Mouse (Mus musculus): ENCODE results near the gene Smim12. TPM values are rescaled to one million over a fixed set of nuclear protein-coding genes. Genes with fewer than 3 reads are reported as not detected.

Gene Smim12
- polyA plus RNA-seq, 1 experiment from 2014 or later: 78.7 TPM

DNA sequence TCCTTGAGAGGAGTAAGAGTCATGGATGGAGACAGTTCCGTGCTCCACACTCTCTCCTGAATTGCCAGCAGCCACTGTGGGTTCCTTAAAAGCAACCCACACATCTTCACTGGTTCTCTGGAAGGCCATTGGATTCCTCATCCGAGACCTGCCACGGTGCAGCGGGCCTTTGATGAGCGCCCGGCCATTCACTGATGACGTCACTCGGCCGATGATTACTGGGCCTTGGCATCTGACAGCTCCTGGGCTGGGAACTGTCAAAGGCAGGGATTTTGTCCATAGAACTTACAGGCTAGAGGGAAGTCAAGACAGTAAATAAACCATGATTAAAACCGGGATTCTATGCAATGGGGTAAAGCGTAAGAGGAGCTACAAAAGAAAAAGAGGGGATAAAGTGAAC lies 26.5 kb upstream of the Smim12 start:
- H3K4me1 ChIP-seq (replicated peaks): peaks cover 10% of the 10 kb centered on the region
- H3K9me3 ChIP-seq: peaks cover 2% of the 10 kb centered on the region; the same call in 1 of the 2 replicates
- H3K4me3 ChIP-seq: no peak overlapping the region
- DNase-seq (ENCODE audit: low spot score): no peak
- H3K27me3 ChIP-seq (ENCODE audit: insufficient read depth, poor library complexity, severe bottlenecking): peaks cover 37% of the 10 kb centered on the region
- H3K27ac ChIP-seq: no peak overlapping the region
- WGBS: 64% methylated on average over 11 of the region's 11 CpGs
- H3K36me3 ChIP-seq: no peaks in the 10 kb centered on the region

DNA sequence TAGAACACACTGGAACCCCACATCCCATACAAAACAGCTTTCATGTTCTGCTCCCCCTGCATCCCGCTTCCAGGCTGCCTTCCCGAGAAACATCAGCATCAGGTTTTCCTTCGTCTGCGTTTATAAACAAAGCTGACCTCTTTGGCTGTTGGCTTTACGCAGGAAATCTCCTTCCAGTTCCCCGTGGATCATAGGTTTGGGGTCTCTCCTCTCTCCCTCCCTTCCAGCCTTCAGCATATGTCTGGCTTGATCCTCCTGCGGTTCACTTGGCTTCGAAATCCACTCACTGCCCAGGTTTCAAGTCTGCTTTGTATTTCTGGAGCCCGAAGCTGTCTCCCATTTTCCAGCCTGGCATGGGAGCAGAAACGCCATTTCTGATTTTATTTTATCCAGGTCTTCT lies 20.3 kb upstream of the Smim12 start:
- H3K36me3 ChIP-seq: no peaks in the 10 kb centered on the region
- peaks cover 3% of the 10 kb centered on the region; the same call in 1 of the 2 replicates for H3K9me3 ChIP-seq
- H3K27ac ChIP-seq: peak overlapping the region; percentile 35; the same call in 1 of the 2 replicates
- no peak for DNase-seq (ENCODE audit: low spot score)
- peaks cover 57% of the 10 kb centered on the region for H3K27me3 ChIP-seq (ENCODE audit: insufficient read depth, poor library complexity, severe bottlenecking)
- peaks cover 54% of the 10 kb centered on the region for H3K4me1 ChIP-seq (replicated peaks)
- no peak overlapping the region for H3K4me3 ChIP-seq
- 42% methylated on average over 10 of the region's 10 CpGs for WGBS

DNA sequence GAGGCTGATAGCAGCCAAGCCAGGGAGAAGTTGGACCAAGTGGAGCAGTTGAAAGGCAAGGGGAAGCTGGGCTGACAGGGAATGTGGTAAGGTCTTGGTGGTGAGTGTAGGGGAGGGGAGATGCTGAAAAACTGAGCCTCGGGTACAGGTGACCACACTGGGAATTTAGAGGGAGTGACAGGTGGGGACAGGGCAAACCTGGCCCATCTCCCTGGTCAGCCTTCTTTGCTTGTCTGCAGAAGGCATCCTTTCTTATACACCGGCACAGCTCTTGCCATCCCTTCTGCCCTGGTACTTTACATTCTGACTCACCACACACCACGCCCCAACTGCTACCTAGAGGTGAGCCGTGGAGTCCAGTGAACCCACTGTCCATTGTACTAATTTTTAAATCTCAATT lies 19.8 kb upstream of the Smim12 start:
- Histone ChIP-seq H3K9me3 (peaks cover 3% of the 10 kb centered on the region; the same call in 1 of the 2 replicates), H3K27me3 (ENCODE audit: insufficient read depth, poor library complexity, severe bottlenecking) (peaks cover 60% of the 10 kb centered on the region), H3K4me3 (no peak overlapping the region), H3K27ac (no peak overlapping the region), H3K36me3 (no peaks in the 10 kb centered on the region), H3K4me1 (replicated peaks) (peaks cover 58% of the 10 kb centered on the region)
- no peak for DNase-seq (ENCODE audit: low spot score)
- 61% methylated on average over 4 of the region's 4 CpGs for WGBS

DNA sequence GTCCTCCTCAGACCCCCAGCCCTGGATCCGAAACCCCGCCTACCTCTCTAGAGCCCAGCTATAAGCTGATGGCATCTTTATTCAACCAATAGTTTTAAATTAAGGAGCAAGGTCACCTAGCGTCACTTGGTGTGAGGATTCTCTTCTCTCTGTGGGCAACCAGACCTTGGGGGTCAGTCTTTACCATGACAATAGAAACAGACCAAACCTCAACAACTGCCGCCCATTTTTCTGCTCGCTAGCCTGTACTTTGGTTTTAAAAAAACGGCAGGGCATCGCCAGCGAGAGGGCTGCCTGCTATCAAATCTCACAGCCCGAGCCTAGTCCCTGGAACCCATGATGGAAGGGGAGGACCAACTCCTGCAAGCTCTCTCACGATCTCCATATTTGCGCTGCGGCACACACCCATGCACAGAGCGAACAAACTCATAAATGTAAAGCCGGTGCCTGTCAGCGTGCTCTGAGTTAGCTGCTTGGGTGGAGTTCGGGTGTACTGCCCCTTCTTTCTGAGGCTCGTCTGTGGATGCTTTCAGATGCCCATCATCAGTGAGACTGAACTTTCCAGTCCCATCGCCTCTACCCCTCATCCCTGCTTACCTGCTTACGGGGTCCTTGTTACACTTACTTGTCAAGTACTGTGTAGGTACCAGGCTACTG lies 19.0 kb upstream of the Smim12 start:
- DNase-seq (ENCODE audit: low spot score): peak; percentile 30
- H3K4me1 ChIP-seq (replicated peaks): peaks cover 62% of the 10 kb centered on the region

DNA sequence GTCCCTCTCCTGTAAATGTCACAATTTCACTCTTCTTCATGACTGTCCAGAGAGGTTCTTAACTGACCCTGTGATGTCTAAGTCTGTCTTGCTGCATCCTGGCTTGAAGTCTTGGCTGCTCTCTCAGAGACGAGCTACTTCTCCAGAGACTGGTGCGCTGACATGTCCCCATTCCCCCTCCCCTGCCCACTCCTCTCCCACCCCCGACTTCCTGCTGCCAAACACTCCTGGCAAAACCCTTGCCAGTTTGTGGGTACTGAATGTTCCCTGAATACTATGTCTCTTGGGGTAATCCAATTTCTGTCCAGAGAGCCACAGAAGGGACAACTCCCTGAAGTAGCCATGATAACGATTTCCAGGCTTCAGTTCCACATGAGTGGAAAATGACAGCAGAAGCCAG lies 17.5 kb upstream of the Smim12 start:
- peaks cover 3% of the 10 kb centered on the region; the same call in 1 of the 2 replicates for H3K9me3 ChIP-seq
- no peaks in the 10 kb centered on the region for H3K36me3 ChIP-seq
- H3K27me3 ChIP-seq (ENCODE audit: insufficient read depth, poor library complexity, severe bottlenecking): peaks cover 66% of the 10 kb centered on the region
- 59% methylated on average over 4 of the region's 4 CpGs for WGBS
- no peak for DNase-seq (ENCODE audit: low spot score)
- no peak overlapping the region for H3K4me3 ChIP-seq
- H3K27ac ChIP-seq: peak overlapping the region; percentile 84
- peaks cover 62% of the 10 kb centered on the region for H3K4me1 ChIP-seq (replicated peaks)

More for the DNA sequence above, 19.0 kb upstream of the Smim12 start:
- H3K4me3 ChIP-seq: peak overlapping the region; percentile 37
- no peaks in the 10 kb centered on the region for H3K36me3 ChIP-seq
- H3K9me3 ChIP-seq: peaks cover 3% of the 10 kb centered on the region; the same call in 1 of the 2 replicates
- H3K27ac ChIP-seq: peak overlapping the region; percentile 75
- WGBS: 11% methylated on average over 19 of the region's 19 CpGs
- peaks cover 66% of the 10 kb centered on the region for H3K27me3 ChIP-seq (ENCODE audit: insufficient read depth, poor library complexity, severe bottlenecking)

DNA sequence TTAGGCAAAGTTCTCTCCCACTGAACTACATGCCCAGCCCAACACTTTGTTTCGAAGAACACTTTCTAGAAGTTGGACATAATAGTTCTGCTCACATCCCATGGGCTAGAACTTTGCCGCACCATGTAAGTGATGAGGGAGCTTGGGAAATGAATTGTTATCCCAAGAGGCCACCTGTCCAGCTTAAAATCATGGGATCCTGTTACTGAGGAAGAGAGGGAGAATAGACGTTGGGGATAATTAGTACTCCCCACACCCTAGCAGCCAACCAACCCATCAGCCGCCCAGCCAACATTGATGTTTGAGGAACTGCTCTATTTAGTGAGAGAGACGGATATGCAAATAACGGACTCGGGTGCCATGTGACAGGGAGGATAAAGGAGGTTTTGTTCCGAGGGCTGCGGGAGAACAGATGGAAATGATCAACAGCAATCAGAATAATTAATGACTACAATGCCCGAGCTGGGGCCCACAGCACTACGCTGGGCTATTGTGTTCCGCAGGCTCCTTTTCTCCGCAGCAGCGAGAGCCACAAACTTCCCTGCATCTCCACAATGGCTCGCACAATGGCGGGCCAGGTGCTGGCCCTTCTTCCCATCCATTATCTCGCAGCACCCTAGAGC lies 16.4 kb upstream of the Smim12 start:
- Histone ChIP-seq H3K9me3 (no peaks in the 10 kb centered on the region), H3K27ac (peak overlapping the region; percentile 84), H3K27me3 (ENCODE audit: insufficient read depth, poor library complexity, severe bottlenecking) (peaks cover 72% of the 10 kb centered on the region), H3K4me3 (peak overlapping the region; percentile 22; the same call in 1 of the 2 replicates), H3K36me3 (no peaks in the 10 kb centered on the region), H3K4me1 (replicated peaks) (peaks cover 72% of the 10 kb centered on the region)
- WGBS: 16% methylated on average over 17 of the region's 17 CpGs
- peak; percentile 83 for DNase-seq (ENCODE audit: low spot score)

DNA sequence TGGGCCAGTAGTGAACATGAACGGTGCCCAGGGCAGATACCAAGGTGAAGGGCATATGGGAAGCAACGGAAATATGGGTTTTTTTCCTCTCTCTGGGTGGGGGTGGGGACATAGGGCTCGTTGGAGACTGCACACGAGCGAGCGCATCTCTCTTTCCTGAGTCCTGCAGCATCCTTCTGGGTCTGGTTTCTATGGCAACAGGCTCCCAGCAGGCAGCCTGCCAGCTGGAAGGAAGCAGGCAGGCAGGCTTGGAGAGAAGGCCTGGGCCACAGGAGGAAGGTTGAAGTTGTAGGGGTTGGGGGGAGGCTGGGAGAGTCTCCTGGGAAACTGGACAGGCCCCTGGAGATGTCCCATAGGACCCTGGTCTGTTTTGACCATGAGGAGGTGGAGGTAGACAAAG lies 11.6 kb upstream of the Smim12 start:
- Histone ChIP-seq H3K36me3 (no peaks in the 10 kb centered on the region), H3K4me3 (no peak overlapping the region), H3K4me1 (replicated peaks) (peaks cover 62% of the 10 kb centered on the region), H3K27me3 (ENCODE audit: insufficient read depth, poor library complexity, severe bottlenecking) (peaks cover 54% of the 10 kb centered on the region), H3K27ac (peak overlapping the region; percentile 64), H3K9me3 (no peaks in the 10 kb centered on the region)
- peak; percentile 54 for DNase-seq (ENCODE audit: low spot score)
- WGBS: 25% methylated on average over 6 of the region's 6 CpGs

DNA sequence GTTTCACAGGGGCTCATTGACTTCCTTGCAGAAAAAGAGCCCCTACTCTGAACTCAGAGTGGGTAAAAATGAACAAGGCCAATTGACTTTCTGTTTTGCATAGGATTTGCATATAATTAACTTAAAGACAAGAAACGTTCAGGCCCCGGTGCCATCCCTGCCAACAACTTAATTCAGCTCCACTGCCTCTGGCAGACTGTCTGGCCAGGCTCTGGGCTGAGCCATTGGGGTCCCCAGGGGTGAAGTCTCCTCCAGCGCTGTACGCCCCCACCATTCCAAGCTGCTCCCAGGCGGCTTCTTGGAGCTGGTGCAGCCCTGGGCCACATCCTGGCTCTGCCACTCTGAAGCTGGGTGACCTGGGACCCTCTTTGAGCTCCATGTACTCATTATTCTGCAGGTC lies 11.0 kb upstream of the Smim12 start:
- 68% methylated on average over 5 of the region's 5 CpGs for WGBS
- peaks cover 55% of the 10 kb centered on the region for H3K27me3 ChIP-seq (ENCODE audit: insufficient read depth, poor library complexity, severe bottlenecking)
- H3K9me3 ChIP-seq: no peaks in the 10 kb centered on the region
- H3K4me3 ChIP-seq: no peak overlapping the region
- H3K4me1 ChIP-seq (replicated peaks): peaks cover 61% of the 10 kb centered on the region
- peak overlapping the region; percentile 64 for H3K27ac ChIP-seq
- no peaks in the 10 kb centered on the region for H3K36me3 ChIP-seq
- DNase-seq (ENCODE audit: low spot score): no peak

DNA sequence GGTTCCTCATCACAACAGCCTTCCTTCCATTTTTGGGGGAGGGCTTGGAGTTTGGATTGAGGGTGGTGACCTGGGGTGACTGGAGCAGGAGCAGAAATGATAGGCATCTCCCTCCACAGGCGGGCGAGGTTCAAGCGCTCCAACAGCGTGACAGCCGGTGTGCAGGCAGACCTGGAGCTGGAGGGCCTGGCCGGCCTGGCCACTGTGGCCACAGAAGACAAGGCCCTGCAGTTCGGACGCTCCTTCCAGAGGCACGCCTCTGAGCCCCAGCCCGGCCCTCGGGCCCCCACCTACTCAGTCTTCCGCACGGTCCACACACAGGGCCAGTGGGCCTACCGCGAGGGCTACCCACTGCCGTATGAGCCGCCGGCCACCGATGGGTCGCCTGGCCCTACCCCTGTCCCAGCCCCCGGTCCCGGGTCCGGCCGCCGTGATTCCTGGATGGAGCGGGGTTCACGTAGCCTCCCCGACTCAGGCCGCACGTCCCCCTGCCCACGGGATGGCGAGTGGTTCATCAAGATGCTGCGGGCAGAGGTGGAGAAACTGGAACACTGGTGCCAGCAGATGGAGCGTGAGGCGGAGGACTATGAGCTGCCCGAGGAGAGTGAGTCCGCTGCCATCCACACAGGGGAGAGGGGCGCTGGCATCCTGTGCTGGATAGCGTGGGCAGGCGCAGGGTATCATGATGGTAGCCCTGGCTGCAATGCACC lies 10.0 kb upstream of the Smim12 start:
- Histone ChIP-seq H3K27me3 (ENCODE audit: insufficient read depth, poor library complexity, severe bottlenecking) (peaks cover 59% of the 10 kb centered on the region), H3K4me3 (no peak overlapping the region), H3K9me3 (no peaks in the 10 kb centered on the region), H3K36me3 (no peaks in the 10 kb centered on the region), H3K27ac (peak overlapping the region; percentile 64), H3K4me1 (replicated peaks) (peaks cover 54% of the 10 kb centered on the region)
- WGBS: 88% methylated on average over 40 of the region's 40 CpGs
- DNase-seq (ENCODE audit: low spot score): no peak

DNA sequence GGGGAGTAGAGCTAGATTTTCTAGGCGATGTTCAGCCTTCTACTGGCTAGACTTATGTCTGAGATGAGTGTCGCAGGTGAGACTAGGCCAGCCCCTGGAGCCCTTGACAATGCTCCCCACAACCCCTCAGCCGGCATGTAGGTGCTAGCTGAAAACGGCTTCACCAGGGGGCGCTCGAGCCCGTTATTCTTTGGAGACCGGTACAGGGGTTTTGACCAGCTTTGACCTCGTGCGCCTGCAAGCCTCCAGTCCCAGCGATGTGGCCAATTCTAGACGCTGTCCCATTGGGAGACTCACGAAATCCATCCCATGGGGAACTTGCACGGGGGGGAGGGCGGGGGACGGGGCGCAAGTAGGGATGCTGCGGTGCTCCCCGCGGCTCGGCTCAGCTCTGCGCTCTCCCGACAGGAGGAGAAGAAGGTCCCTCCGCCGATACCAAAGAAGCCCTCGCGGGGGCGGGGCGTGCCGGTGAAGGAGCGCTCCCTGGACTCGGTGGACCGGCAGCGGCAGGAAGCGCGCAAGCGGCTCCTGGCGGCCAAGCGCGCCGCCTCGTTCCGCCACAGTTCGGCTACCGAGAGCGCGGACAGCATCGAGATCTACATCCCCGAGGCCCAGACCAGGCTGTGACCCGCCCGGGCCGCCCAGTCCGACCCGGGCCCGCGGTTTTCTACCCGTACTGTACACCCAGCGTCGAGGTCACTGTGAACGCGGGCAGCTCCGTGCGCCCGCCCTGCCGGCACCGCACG lies 7.7 kb upstream of the Smim12 start:
- Histone ChIP-seq H3K27me3 (ENCODE audit: insufficient read depth, poor library complexity, severe bottlenecking) (peaks cover 56% of the 10 kb centered on the region), H3K9me3 (no peaks in the 10 kb centered on the region), H3K36me3 (no peaks in the 10 kb centered on the region), H3K27ac (peak overlapping the region; percentile 89), H3K4me1 (replicated peaks) (peaks cover 49% of the 10 kb centered on the region), H3K4me3 (peak overlapping the region; percentile 66)
- peak; percentile 92 for DNase-seq (ENCODE audit: low spot score)
- under 1% methylated on average over 67 of the region's 67 CpGs for WGBS

DNA sequence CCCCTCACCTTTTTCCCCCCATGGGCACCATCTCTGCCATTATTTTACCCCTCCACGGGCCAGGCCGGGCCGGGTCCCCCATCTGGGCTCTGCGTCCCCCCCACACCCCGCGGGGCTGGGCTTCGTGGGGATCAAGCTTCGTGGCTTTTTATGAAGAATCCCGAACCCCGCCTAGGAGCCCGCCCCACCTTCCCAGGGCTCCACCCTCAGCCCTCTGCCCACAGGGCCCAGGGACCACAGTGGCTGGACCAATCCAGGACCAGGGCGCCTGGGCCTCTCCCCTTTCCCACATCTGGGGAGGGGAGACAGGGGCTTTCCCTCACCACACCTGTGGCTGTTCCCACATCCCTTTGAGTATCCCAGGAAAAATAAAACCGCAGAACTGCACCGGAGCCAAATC lies 7.0 kb upstream of the Smim12 start:
- Histone ChIP-seq H3K36me3 (no peaks in the 10 kb centered on the region), H3K4me3 (peak overlapping the region; percentile 66), H3K27ac (peak overlapping the region; percentile 89), H3K9me3 (no peaks in the 10 kb centered on the region), H3K4me1 (replicated peaks) (peaks cover 44% of the 10 kb centered on the region), H3K27me3 (ENCODE audit: insufficient read depth, poor library complexity, severe bottlenecking) (peaks cover 55% of the 10 kb centered on the region)
- peak; percentile 40 for DNase-seq (ENCODE audit: low spot score)
- 2% methylated on average over 14 of the region's 14 CpGs for WGBS

DNA sequence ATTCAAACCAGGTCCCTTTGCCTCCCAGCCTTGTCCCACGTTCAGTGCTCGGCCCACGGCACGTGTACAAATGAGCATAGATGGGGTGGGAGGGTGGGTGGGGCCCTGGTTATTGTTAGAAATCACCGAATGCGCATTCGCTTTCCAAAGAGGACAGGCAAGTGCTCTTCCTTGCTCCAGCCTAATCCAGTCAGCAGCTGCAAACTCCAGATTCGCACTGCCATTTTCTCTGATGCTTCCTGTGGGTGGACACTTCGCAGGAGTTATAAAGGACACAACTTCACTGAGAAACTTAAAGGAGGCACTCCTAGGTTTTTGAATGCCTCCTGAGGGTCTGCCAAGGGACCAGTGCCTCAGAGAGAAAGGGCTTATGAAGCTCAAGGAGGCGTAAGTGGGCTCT lies 6.3 kb upstream of the Smim12 start:
- no peaks in the 10 kb centered on the region for H3K36me3 ChIP-seq
- no peak for DNase-seq (ENCODE audit: low spot score)
- peak overlapping the region; percentile 66; the same call in 1 of the 2 replicates for H3K4me3 ChIP-seq
- no peak overlapping the region for H3K27ac ChIP-seq
- H3K27me3 ChIP-seq (ENCODE audit: insufficient read depth, poor library complexity, severe bottlenecking): peaks cover 50% of the 10 kb centered on the region
- no peaks in the 10 kb centered on the region for H3K9me3 ChIP-seq
- WGBS: 46% methylated on average over 10 of the region's 10 CpGs
- H3K4me1 ChIP-seq (replicated peaks): peaks cover 38% of the 10 kb centered on the region

Data from hindbrain, embryonic 10.5 days (tissue).